Mouse (Mus musculus) brain, embryonic 18.5 days (tissue): Measurements from ENCODE around the gene Zpbp2.
"Not testable (repeated sequence)": the region's sequence is repeated elsewhere in the genome, so short reads cannot be mapped to it uniquely, and the experiment has no call there.

Experiments used
- DNase-seq: peaks from one replicate; pipeline ENCODE4 v3.0.0-alpha.2; 2012; ENCODE audit warnings: low read depth, low spot score

Zpbp2 gene

GRCm38 (mm10) chr11:98589306-98589705, 38.4 kb downstream of the Zpbp2 start:
- no peak for DNase-seq

DNA sequence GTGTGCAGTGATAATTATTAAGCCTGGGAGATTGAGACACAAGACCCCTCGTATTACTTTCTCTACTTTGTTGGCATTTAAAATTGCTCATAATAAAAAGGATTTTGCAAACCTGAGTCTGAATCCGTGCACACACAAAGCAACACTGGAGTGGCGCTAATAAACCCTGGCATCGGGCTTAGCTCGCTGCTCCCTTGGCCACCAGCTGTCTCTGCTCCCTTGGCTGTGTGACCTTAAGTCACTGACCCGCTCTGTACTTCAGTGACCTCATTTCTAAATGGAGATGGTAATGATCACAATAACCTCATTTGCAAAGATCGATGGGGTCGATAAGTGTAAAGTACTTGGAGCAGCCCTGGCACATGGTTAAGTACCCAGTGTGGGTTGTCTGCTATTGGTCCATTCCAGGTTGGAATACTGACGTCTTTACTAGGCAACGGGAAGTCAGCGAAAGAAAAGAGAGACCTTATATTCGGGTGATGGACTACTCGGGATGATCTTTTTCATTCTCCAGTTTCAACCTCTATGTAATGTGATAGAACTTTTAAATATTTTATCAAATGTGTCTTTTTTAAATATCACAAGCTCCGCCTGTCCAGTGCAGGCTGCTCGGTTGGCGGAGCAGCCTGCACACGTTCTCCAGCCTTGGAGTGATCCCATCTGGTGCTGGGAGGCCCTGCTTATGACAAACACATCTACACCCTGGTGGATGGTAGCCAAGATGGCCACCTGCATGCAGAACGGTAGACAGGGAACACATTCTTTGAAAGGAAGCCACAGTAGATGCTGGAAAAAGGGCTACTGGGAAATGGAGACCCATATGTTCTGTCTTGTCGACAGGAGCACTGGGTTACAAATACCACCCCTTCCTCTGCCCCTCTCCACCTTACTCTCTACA, 39.9 kb downstream of the Zpbp2 start:
- no peak for DNase-seq

GRCm38 (mm10) chr11:98595021-98595420, 44.1 kb downstream of the Zpbp2 start:
- DNase-seq: no peak

- DNase-seq: no peak
Measured at GRCm38 (mm10) chr11:98595473-98595872, 44.6 kb downstream of the Zpbp2 start.

DNA sequence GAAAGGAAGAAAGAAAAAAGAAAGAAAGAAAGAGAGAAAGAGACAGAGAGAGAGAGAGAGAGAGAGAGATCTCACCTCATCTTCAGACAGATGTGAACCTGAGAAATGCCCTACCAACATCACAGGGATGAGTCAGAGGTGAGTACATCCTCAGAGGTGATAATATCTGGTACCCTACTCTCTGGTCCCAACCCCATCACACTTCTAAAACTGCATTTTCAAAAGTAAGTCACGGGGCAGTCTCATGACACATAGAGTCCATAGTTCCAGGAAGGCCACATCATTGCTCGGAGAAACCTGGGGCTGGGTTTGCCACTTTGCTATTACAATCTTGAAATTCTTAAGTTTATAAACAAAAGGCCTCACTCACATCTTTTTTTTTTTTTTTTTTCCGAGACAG, 45.1 kb downstream of the Zpbp2 start:
- no peak for DNase-seq

- DNase-seq: no peak
Measured at GRCm38 (mm10) chr11:98597363-98597762, 46.5 kb downstream of the Zpbp2 start.

- DNase-seq: no peak
Measured at GRCm38 (mm10) chr11:98597991-98598390, 47.1 kb downstream of the Zpbp2 start, which contains the start of gene Lrrc3c. Gene Lrrc3c, plus strand, starts transcription at chr11:98598291.

DNA sequence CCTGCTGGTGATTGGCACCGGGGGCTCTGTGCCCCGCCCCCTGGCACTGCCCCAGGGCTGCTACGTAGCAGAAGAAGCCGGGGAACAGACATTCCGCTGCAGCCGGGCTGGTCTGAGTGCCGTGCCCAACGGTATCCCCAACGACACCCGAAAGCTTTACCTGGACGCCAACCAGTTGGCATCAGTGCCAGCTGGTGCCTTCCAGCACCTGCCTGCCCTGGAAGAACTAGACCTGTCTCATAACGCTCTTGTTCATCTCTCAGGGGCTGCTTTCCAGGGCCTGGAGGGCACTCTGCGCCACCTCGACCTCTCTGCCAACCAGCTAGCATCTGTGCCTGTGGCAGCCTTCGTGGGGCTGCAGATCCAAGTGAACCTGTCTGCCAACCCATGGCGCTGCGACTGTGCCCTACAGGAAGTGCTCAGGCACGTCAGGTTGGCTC, 48.0 kb downstream of the Zpbp2 start:
- no peak for DNase-seq

- DNase-seq: no peak
Measured at GRCm38 (mm10) chr11:98599291-98599690, 48.4 kb downstream of the Zpbp2 start.

DNA sequence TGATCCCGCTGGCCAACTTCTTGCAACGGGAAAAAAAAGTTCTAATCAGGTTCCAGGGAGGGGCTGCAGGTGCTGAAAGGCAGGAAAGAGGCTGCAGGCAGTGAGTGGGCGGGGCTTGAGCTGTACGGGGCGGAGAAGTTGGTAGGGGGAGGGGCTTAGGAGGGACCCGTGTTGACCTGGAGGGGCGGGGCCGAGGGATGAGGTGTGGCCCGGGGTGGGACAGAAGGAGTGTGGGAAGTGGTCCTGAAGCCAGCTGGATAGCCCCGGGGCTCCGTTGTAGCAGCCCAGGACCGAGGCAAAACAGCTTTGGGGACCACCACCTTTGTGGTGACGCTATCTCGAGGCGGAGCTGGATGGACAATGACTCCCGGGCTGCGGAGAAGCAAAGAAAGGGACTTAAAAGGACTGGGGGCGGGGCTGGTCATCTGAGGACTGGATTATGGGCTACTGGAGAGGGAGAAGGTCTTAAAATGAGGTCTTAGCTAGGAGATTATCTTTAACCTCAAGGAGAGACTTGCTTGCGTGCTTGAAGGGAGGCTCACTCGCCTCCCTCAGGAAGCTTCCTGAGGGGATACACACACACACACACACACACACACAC, 51.3 kb downstream of the Zpbp2 start:
- no peak for DNase-seq

- no peak for DNase-seq
Measured at GRCm38 (mm10) chr11:98603953-98604352, 53.1 kb downstream of the Zpbp2 start.

- not testable (repeated sequence) for DNase-seq
Measured at GRCm38 (mm10) chr11:98604911-98605310, 54.0 kb downstream of the Zpbp2 start.

DNA sequence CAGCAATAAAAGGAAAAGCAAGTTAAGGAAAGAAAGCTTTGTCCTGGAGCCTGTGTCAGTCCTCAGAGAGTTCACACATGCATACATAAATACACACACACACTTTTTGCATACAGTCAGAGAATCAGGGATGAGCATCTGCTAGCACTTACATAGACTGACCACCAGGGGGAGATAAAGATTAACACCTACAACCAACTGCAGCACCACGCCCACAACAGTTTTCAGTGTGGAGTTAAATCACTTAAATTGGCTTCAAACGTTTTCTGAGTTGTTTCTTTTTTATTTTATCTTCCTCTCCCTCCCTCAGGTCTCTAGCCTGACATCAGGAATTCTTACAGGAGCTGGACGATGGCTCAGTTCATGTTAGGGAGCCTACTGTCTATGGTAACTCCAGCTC, 55.9 kb downstream of the Zpbp2 start:
- no peak for DNase-seq
